ENCODE assay signal across 10 mouse cellular contexts in the genomic region with DNA sequence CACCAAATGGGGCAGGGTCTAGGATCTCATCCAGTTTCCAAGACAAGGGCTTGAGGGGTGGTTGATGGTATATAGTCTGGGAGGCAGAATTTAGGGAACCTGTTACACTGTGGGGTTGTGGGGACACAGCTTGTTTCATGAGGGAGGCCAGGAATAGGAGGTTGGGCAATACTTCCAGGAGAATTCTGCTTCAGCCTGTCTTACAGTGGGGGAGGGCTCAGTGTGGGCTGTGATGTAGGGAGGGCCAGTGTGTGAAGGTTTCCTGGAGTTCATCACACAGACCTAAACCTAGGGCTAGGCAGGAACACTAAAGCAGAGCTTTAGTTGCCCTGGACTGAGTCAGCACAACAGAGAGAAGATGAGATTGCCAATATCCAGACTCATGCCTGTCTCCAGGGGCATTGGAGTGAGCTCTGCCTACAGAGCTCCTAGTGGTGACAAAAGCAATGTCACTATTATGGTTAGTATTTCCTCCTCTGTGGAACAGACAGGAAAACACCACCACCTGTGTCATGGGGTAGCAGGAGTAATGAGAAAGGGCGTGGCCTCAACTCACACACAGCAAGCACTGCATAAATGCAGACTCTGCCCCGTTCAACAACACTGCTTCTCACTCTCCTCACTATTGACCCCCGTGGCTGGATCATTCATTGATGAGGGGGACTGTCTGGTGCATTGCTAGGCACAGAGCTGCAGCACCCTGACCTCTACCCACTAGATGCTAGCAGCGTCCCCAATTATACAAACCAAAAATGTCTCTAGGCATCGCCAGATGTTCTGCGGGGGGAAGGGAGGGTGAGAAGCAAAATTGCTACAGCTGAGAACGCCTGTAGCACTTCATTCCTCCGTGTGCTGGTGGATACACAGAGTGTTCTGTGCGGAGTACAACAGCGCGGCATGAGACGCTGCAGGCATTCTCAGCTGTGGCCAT.
DNase-seq lines count a peak whose midpoint lies in the region; ATAC-seq and TF ChIP-seq lines count a peak whose summit lies in the region.
"Had no signal": no experiment of that assay in that cellular context is flagged by ENCODE, and none has a peak within 500 bp of the region (broad histone marks: within the 10 kb centered on the region; RNA-seq: fewer than 3 reads in every experiment).

No protein-coding gene starts in this region.

- H3K4me3 ChIP-seq in forebrain, embryonic 15.5 days, result no peak overlapping the region
- H3K4me3 ChIP-seq in forebrain, embryonic 11.5 days (ENCODE audit: low read depth, low read length), result no peak overlapping the region
- no peak overlapping the region for H3K4me3 ChIP-seq in forebrain, embryonic 16.5 days (replicated peaks; ENCODE audit: low read length)
- no peak overlapping the region for H3K4me3 ChIP-seq in midbrain, postnatal 0 days (ENCODE audit: low read depth, low read length)
- H3K4me3 ChIP-seq: myocyte had no signal

- H3K36me3 ChIP-seq in forebrain, embryonic 15.5 days, result no peaks in the 10 kb centered on the region
- no peaks in the 10 kb centered on the region for H3K36me3 ChIP-seq in forebrain, embryonic 11.5 days (ENCODE audit: control insufficient read depth, insufficient read depth, low read length)
- no peaks in the 10 kb centered on the region for H3K36me3 ChIP-seq in forebrain, embryonic 16.5 days (ENCODE audit: control insufficient read depth, insufficient read depth)
- H3K36me3 ChIP-seq in midbrain, postnatal 0 days (ENCODE audit: insufficient read depth, low read length), result no peaks in the 10 kb centered on the region

- no peaks in the 10 kb centered on the region for H3K4me1 ChIP-seq in forebrain, embryonic 15.5 days
- H3K4me1 ChIP-seq in forebrain, embryonic 11.5 days (replicated peaks; ENCODE audit: control insufficient read depth, insufficient read depth, low read length), result no peaks in the 10 kb centered on the region
- peaks cover 2% of the 10 kb centered on the region; the same call in 1 of the 2 replicates for H3K4me1 ChIP-seq in forebrain, embryonic 16.5 days (replicated peaks; ENCODE audit: control insufficient read depth, insufficient read depth, low read length)
- peaks cover 6% of the 10 kb centered on the region; the same call in 1 of the 2 replicates for H3K4me1 ChIP-seq in midbrain, postnatal 0 days (ENCODE audit: insufficient read depth, low read length)

- WGBS in forebrain, embryonic 15.5 days, result 73% methylated on average over 12 of the region's 12 CpGs
- WGBS in forebrain, embryonic 11.5 days, result 81% methylated on average over 12 of the region's 12 CpGs
- WGBS in forebrain, embryonic 16.5 days, result 70% methylated on average over 12 of the region's 12 CpGs
- WGBS in midbrain, postnatal 0 days, result 70% methylated on average over 12 of the region's 12 CpGs

- no peaks in the 10 kb centered on the region for H3K27me3 ChIP-seq in forebrain, embryonic 15.5 days
- H3K27me3 ChIP-seq in forebrain, embryonic 11.5 days (ENCODE audit: control insufficient read depth, insufficient read depth, low read length), result no peaks in the 10 kb centered on the region
- H3K27me3 ChIP-seq in forebrain, embryonic 16.5 days (replicated peaks; ENCODE audit: control insufficient read depth, insufficient read depth, low read length), result no peaks in the 10 kb centered on the region
- no peaks in the 10 kb centered on the region for H3K27me3 ChIP-seq in midbrain, postnatal 0 days (ENCODE audit: insufficient read depth, low read length)

- DNase-seq in forebrain, embryonic 11.5 days (ENCODE audit: low spot score), result no peak
- peak; percentile 80 for DNase-seq in A20 (ENCODE audit: low read depth, low spot score)
- DNase-seq in midbrain, postnatal 0 days (ENCODE audit: low spot score), result no peak
- DNase-seq in spleen, adult 18-20 months, result no peak
- DNase-seq in layer of hippocampus, postnatal 25 days (ENCODE audit: extremely low spot score in 1 of 2, low spot score in 1 of 2), result no peak
- DNase-seq in spleen, postnatal 14 days (ENCODE audit: low spot score in 2 of 2), result no peak
- DNase-seq: heart, postnatal 36 days had no signal

- peaks cover 7% of the 10 kb centered on the region; the same call in 1 of the 2 replicates for H3K9me3 ChIP-seq in forebrain, embryonic 15.5 days
- H3K9me3 ChIP-seq in forebrain, embryonic 11.5 days (ENCODE audit: control insufficient read depth, low read length), result no peaks in the 10 kb centered on the region; the same call in 1 of the 2 replicates
- no peaks in the 10 kb centered on the region for H3K9me3 ChIP-seq in forebrain, embryonic 16.5 days (ENCODE audit: control insufficient read depth, low read length)
- no peaks in the 10 kb centered on the region for H3K9me3 ChIP-seq in midbrain, postnatal 0 days (ENCODE audit: low read length)

- no peak overlapping the region for H3K4me2 ChIP-seq in forebrain, embryonic 15.5 days (replicated peaks)
- no peak overlapping the region for H3K4me2 ChIP-seq in forebrain, embryonic 11.5 days (ENCODE audit: low read depth, low read length, severe bottlenecking)
- no peak overlapping the region for H3K4me2 ChIP-seq in forebrain, embryonic 16.5 days (ENCODE audit: low read length)
- no peak overlapping the region for H3K4me2 ChIP-seq in midbrain, postnatal 0 days (ENCODE audit: low read depth, low read length, poor library complexity, severe bottlenecking)

- peak overlapping the region; percentile 54; the same call in 1 of the 2 replicates for H3K27ac ChIP-seq in forebrain, embryonic 15.5 days (replicated peaks)
- H3K27ac ChIP-seq in forebrain, embryonic 11.5 days (ENCODE audit: low read depth, low read length), result no peak overlapping the region
- H3K27ac ChIP-seq in forebrain, embryonic 16.5 days (ENCODE audit: low read length), result no peak overlapping the region
- H3K27ac ChIP-seq in midbrain, postnatal 0 days (ENCODE audit: low read depth, low read length), result no peak overlapping the region

- H3K9ac ChIP-seq in forebrain, embryonic 15.5 days (replicated peaks), result no peak overlapping the region
- H3K9ac ChIP-seq in forebrain, embryonic 11.5 days (ENCODE audit: low read length), result no peak overlapping the region
- H3K9ac ChIP-seq in forebrain, embryonic 16.5 days (replicated peaks; ENCODE audit: low read depth, low read length), result no peak overlapping the region
- no peak overlapping the region for H3K9ac ChIP-seq in midbrain, postnatal 0 days (replicated peaks; ENCODE audit: low read length, poor library complexity, severe bottlenecking)

- peak; percentile 50 for ATAC-seq in forebrain, embryonic 15.5 days (replicated peaks)
- no peak for ATAC-seq in forebrain, embryonic 11.5 days (replicated peaks; ENCODE audit: low FRiP score)
- ATAC-seq in forebrain, embryonic 16.5 days, result peak; percentile 64
- 0 out of 2 replicates have a peak, but pooled peaks have one; percentile 20 for ATAC-seq in midbrain, postnatal 0 days (ENCODE audit: low FRiP score)

- peak; percentile 48 for TF ChIP-seq CTCF in midbrain, postnatal 0 days (IDR thresholded peaks at IDR 0.05)
